Mouse (Mus musculus) lung, postnatal 0 days (tissue): ENCODE measurements around the gene Spred1. TPM values are rescaled to one million over a fixed set of nuclear protein-coding genes. Genes with fewer than 3 reads are reported as not detected.

Experiments used
- ATAC-seq: fragments of 200-750 bp; cut with Nextera tagmentation; 2 replicates; pipeline ENCODE4 v1.8.0; 2017; ENCODE audit warnings: moderate library complexity
- DNase-seq: peaks from one replicate; pipeline ENCODE4 v3.0.0-alpha.2; 2016; ENCODE audit warnings: low spot score
- H3K27ac ChIP-seq: fragments of 300-500 bp; sonication (generic); 2 replicates; pipeline ENCODE4 v1.5.1; 2014; ENCODE audit warnings: antibody characterized with exemption, mild to moderate bottlenecking, low read length, mixed read lengths
- H3K27me3 ChIP-seq: fragments of 300-500 bp; sonication (generic); replicated peaks from 2 replicates; pipeline ENCODE4 v1.6.1; 2014; ENCODE audit warnings: low read length, mixed read lengths; ENCODE audit not compliant: insufficient read depth
- H3K36me3 ChIP-seq: fragments of 300-500 bp; sonication (generic); 2 replicates; pipeline ENCODE4 v1.6.1; 2014; ENCODE audit warnings: low read length, mixed read lengths; ENCODE audit not compliant: insufficient read depth
- H3K4me1 ChIP-seq: fragments of 300-500 bp; sonication (generic); 2 replicates; pipeline ENCODE4 v1.6.1; 2014; ENCODE audit warnings: antibody characterized with exemption, low read depth, low read length, mixed read lengths; ENCODE audit not compliant: insufficient read depth
- H3K4me2 ChIP-seq: fragments of 300-500 bp; sonication (generic); replicated peaks from 2 replicates; pipeline ENCODE4 v1.6.1; 2014; ENCODE audit warnings: low read depth, mild to moderate bottlenecking, low read length, moderate library complexity, mixed read lengths
- H3K4me3 ChIP-seq: fragments of 300-500 bp; sonication (generic); 2 replicates; pipeline ENCODE4 v1.5.1; 2014; ENCODE audit warnings: low read depth, low read length
- H3K9ac ChIP-seq: fragments of 300-500 bp; sonication (generic); replicated peaks from 2 replicates; pipeline ENCODE4 v1.6.1; 2014; ENCODE audit warnings: low read depth, mild to moderate bottlenecking
- H3K9me3 ChIP-seq: fragments of 300-500 bp; sonication (generic); 2 replicates; pipeline ENCODE4 v1.6.1; 2016; ENCODE audit warnings: low read length, mixed read lengths
- CTCF ChIP-seq: IDR thresholded peaks from 2 replicates; pipeline ENCODE4 v1.5.1; 2016; ENCODE audit warnings: antibody characterized with exemption, mild to moderate bottlenecking
- EP300 ChIP-seq: IDR thresholded peaks from 2 replicates; pipeline ENCODE4 v1.6.1; 2016; ENCODE audit warnings: antibody characterized with exemption, mild to moderate bottlenecking, control low read depth
- WGBS: fragments of 180-500 bp; shearing (Covaris S2); extraction: QIAGEN DNeasy Blood & Tissue Kit; methylation state at CpG from one replicate; pipeline ENCODE4 v1.1.7; 2014; 5-methylcytosine and 5-hydroxymethylcytosine counted together
- polyA plus RNA-seq: library from polyadenylated mRNA; unstranded; fragments of >200 nt; fragmentation: Nextera tagmentation; extraction: Ambion mirVana; gene quantifications from 2 replicates; pipeline ENCODE4 v1.2.1, GENCODE M21; 2015

Spred1 gene
- polyA plus RNA-seq, 1 experiment from 2014 or later = 12.5 TPM

- ATAC-seq (peak; percentile 49), DNase-seq (peak; percentile 28)
- 45% methylated on average over 5 of the region's 5 CpGs for WGBS
- no peak overlapping the region for H3K9ac ChIP-seq
- H3K27me3 ChIP-seq = no peaks in the 10 kb centered on the region
- H3K4me2 ChIP-seq = no peak overlapping the region
- no peaks in the 10 kb centered on the region for H3K9me3 ChIP-seq
- H3K4me3 ChIP-seq = no peak overlapping the region
- no peak overlapping the region for H3K27ac ChIP-seq
- no peaks in the 10 kb centered on the region for H3K36me3 ChIP-seq
- no peak for TF ChIP-seq EP300
- no peak for TF ChIP-seq CTCF
- peaks cover 3% of the 10 kb centered on the region; the same call in 1 of the 2 replicates for H3K4me1 ChIP-seq
Measured at GRCm38 (mm10) chr2:117097305-117097704, 23.9 kb upstream of the Spred1 start.

- H3K36me3 ChIP-seq = no peaks in the 10 kb centered on the region
- H3K4me2 ChIP-seq = no peak overlapping the region
- ATAC-seq = no peak
- H3K27me3 ChIP-seq = no peaks in the 10 kb centered on the region
- no peak for DNase-seq
- TF ChIP-seq EP300 (no peak), CTCF (no peak)
- 16% methylated on average over 10 of the region's 10 CpGs for WGBS
- H3K27ac ChIP-seq = no peak overlapping the region
- H3K9ac ChIP-seq = no peak overlapping the region
- no peaks in the 10 kb centered on the region for H3K9me3 ChIP-seq
- peaks cover 3% of the 10 kb centered on the region; the same call in 1 of the 2 replicates for H3K4me1 ChIP-seq
- H3K4me3 ChIP-seq = no peak overlapping the region
Measured at GRCm38 (mm10) chr2:117099316-117099715, 21.9 kb upstream of the Spred1 start.

DNA sequence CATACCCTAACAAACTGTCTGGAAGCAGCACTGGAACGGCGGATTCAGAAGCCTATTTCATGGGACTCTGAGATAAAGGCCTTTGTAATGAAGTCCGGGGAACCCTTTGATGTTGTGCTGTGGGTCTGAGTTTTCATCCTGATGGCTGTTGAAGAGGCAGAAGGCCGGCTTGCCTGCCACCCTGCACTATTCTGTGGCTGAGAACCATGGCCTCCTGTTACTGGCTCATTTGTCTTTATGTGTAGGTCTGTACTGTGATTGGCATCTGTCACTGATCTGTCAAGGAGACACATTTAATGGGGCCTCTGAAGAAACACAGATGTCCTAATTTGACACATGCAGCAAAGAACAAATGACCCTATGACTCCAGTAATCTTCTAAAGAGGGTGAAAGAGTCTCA, 17.7 kb upstream of the Spred1 start:
- H3K4me1 ChIP-seq = peaks cover 7% of the 10 kb centered on the region; the same call in 1 of the 2 replicates
- WGBS = 33% methylated on average over 4 of the region's 4 CpGs
- ATAC-seq (no peak), DNase-seq (no peak)
- H3K9ac ChIP-seq = no peak overlapping the region
- H3K4me3 ChIP-seq = no peak overlapping the region
- no peaks in the 10 kb centered on the region for H3K27me3 ChIP-seq
- TF ChIP-seq EP300 = no peak
- no peak overlapping the region for H3K4me2 ChIP-seq
- H3K36me3 ChIP-seq = no peaks in the 10 kb centered on the region
- no peaks in the 10 kb centered on the region for H3K9me3 ChIP-seq
- no peak overlapping the region for H3K27ac ChIP-seq

DNA sequence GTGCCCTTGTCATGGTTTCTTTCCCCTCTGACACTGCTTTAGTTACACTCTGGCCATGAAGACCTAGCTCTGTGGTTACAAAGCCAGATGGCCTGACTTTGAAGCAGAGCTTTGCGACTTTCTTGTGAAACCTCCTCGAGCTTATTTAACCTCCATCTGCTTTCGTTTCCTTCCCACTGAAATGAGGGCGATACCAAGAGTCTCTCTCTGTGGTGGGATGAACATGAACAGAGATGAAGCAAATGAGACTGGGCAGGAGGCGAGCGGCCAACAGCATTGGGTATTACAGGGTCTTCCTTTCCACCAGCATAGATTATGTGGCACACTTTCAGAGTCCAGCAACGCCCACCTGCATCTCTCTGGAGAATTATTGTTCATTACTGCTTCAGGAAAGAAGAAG, 15.8 kb upstream of the Spred1 start:
- 81% methylated on average over 7 of the region's 7 CpGs for WGBS
- no peak for ATAC-seq

DNA sequence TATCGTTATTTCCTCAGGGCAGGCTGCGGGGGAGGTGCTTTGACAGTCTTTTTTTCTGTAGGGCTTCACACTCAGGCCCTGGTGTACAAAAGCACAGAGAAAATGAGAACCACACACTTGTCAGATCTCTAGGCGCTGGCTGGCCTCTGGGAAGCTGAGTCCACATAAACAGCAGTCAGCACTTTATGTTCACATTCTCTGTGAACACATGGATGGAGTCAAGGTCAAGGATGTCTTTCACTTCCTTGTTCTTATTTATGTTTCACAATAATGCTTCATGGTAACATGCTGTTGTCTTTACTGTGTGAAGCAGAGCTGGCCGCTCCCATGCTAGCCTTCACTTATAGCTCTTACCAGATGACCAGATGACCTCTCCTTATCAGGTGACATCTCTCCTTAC, 13.1 kb upstream of the Spred1 start:
- no peak overlapping the region for H3K4me2 ChIP-seq
- no peak overlapping the region for H3K9ac ChIP-seq
- ATAC-seq (peak; percentile 80), DNase-seq (peak; percentile 75)
- H3K36me3 ChIP-seq = no peaks in the 10 kb centered on the region
- no peaks in the 10 kb centered on the region for H3K27me3 ChIP-seq
- no peak overlapping the region for H3K27ac ChIP-seq
- H3K4me3 ChIP-seq = no peak overlapping the region
- TF ChIP-seq CTCF (no peak), EP300 (0 out of 2 replicates have a peak, but pooled peaks have one; percentile 33)
- H3K4me1 ChIP-seq = peaks cover 7% of the 10 kb centered on the region; the same call in 1 of the 2 replicates
- WGBS = 51% methylated on average over 4 of the region's 4 CpGs
- H3K9me3 ChIP-seq = no peaks in the 10 kb centered on the region

More for the DNA sequence above, 15.8 kb upstream of the Spred1 start:
- no peak overlapping the region for H3K9ac ChIP-seq
- no peak overlapping the region for H3K4me2 ChIP-seq
- H3K27ac ChIP-seq = no peak overlapping the region
- no peaks in the 10 kb centered on the region for H3K36me3 ChIP-seq
- H3K4me1 ChIP-seq = peaks cover 7% of the 10 kb centered on the region; the same call in 1 of the 2 replicates
- no peak for DNase-seq
- no peaks in the 10 kb centered on the region for H3K27me3 ChIP-seq
- H3K4me3 ChIP-seq = no peak overlapping the region
- no peak for TF ChIP-seq CTCF
- no peak for TF ChIP-seq EP300
- no peaks in the 10 kb centered on the region for H3K9me3 ChIP-seq

DNA sequence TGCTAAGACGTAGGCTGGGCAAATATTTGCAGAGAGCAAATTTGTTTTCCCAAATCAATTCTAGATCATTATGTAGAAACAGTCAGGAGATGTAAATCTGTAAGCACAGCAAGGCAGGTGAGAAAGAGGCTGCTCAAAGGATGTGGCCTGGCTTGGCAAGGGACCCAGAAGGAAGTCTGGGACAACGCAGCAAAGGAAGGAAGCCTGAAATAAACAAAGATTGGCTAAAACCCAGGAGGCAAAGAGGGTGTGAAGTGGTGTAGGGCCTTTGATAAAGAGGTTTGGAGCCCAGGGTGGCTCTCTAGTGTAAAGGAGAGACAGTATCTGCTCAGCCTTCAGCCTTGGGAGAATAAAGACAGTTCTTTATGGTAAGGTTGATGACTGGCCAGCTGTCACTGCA, 11.9 kb upstream of the Spred1 start:
- Histone ChIP-seq H3K4me2 (no peak overlapping the region), H3K27ac (no peak overlapping the region), H3K27me3 (no peaks in the 10 kb centered on the region), H3K9me3 (no peaks in the 10 kb centered on the region), H3K4me1 (peaks cover 7% of the 10 kb centered on the region; the same call in 1 of the 2 replicates), H3K36me3 (no peaks in the 10 kb centered on the region), H3K9ac (no peak overlapping the region), H3K4me3 (no peak overlapping the region)
- WGBS = 26% methylated on average over 2 of the region's 2 CpGs
- peak; percentile 36 for DNase-seq
- TF ChIP-seq EP300 (peak; percentile 53), CTCF (no peak)
- ATAC-seq = peak; percentile 35; the same call in 1 of the 2 replicates

- DNase-seq = no peak
- Histone ChIP-seq H3K4me2 (no peak overlapping the region), H3K27ac (no peak overlapping the region), H3K36me3 (no peaks in the 10 kb centered on the region), H3K27me3 (no peaks in the 10 kb centered on the region), H3K9me3 (no peaks in the 10 kb centered on the region), H3K4me3 (no peak overlapping the region), H3K4me1 (peaks cover 10% of the 10 kb centered on the region; the same call in 1 of the 2 replicates), H3K9ac (no peak overlapping the region)
- no peak for ATAC-seq
- TF ChIP-seq EP300 = no peak
- TF ChIP-seq CTCF = no peak
- WGBS = 87% methylated on average over 6 of the region's 6 CpGs
Measured at GRCm38 (mm10) chr2:117110355-117110866, 10.8 kb upstream of the Spred1 start.
